Mouse (Mus musculus) embryonic facial prominence, embryonic 14.5 days (tissue): ENCODE results near the gene Cdc42ep4. TPM values are rescaled to one million over a fixed set of nuclear protein-coding genes. Genes with fewer than 3 reads are reported as not detected.

Experiments
- ATAC-seq: fragments of 200-750 bp; cut with Nextera tagmentation; 2 replicates; pipeline ENCODE4 v1.8.0; 2017; ENCODE audit warnings: low read depth, moderate number of reproducible peaks, moderate TSS enrichment
- DNase-seq: peaks from one replicate; pipeline ENCODE4 v3.0.0-alpha.2; 2015; ENCODE audit warnings: low spot score
- H3K27ac ChIP-seq: fragments of 300-500 bp; sonication (generic); replicated peaks from 2 replicates; pipeline ENCODE4 v1.5.1; 2014; ENCODE audit warnings: low read depth, mild to moderate bottlenecking, low read length, moderate library complexity
- H3K27me3 ChIP-seq: fragments of 300-500 bp; sonication (generic); replicated peaks from 2 replicates; pipeline ENCODE4 v1.6.1; 2014; ENCODE audit warnings: low read length; ENCODE audit not compliant: control insufficient read depth, insufficient read depth
- H3K36me3 ChIP-seq: fragments of 300-500 bp; sonication (generic); 2 replicates; pipeline ENCODE4 v1.6.1; 2014; ENCODE audit warnings: low read length, mixed read lengths; ENCODE audit not compliant: control insufficient read depth, insufficient read depth
- H3K4me1 ChIP-seq: fragments of 300-500 bp; sonication (generic); 2 replicates; pipeline ENCODE4 v1.6.1; 2014; ENCODE audit warnings: antibody characterized with exemption, low read length; ENCODE audit not compliant: control insufficient read depth, insufficient read depth
- H3K4me2 ChIP-seq: fragments of 300-500 bp; sonication (generic); 2 replicates; pipeline ENCODE4 v1.6.1; 2014; ENCODE audit warnings: low read depth, mild to moderate bottlenecking, low read length, moderate library complexity, mixed read lengths
- H3K4me3 ChIP-seq: fragments of 300-500 bp; sonication (generic); 2 replicates; pipeline ENCODE4 v1.5.1; 2014; ENCODE audit warnings: low read depth, mild to moderate bottlenecking, low read length
- H3K9ac ChIP-seq: fragments of 300-500 bp; sonication (generic); 2 replicates; pipeline ENCODE4 v1.6.1; 2014; ENCODE audit warnings: low read depth, mild to moderate bottlenecking, low read length, moderate library complexity, mixed read lengths
- H3K9me3 ChIP-seq: fragments of 300-500 bp; sonication (generic); 2 replicates; pipeline ENCODE4 v1.6.1; 2016; ENCODE audit warnings: low read length; ENCODE audit not compliant: control insufficient read depth
- WGBS: fragments of 180-500 bp; shearing (Covaris S2); extraction: QIAGEN DNeasy Blood & Tissue Kit; methylation state at CpG from one replicate; pipeline ENCODE4 v1.1.7; 2014; 5-methylcytosine and 5-hydroxymethylcytosine counted together
- polyA plus RNA-seq: library from polyadenylated mRNA; unstranded; fragments of >200 nt; fragmentation: Nextera tagmentation; extraction: Ambion mirVana; gene quantifications from 2 replicates; pipeline ENCODE4 v1.2.1, GENCODE M21; 2014

Cdc42ep4 gene
- polyA plus RNA-seq, 1 experiment from 2014 or later, result 39.3 TPM

DNA sequence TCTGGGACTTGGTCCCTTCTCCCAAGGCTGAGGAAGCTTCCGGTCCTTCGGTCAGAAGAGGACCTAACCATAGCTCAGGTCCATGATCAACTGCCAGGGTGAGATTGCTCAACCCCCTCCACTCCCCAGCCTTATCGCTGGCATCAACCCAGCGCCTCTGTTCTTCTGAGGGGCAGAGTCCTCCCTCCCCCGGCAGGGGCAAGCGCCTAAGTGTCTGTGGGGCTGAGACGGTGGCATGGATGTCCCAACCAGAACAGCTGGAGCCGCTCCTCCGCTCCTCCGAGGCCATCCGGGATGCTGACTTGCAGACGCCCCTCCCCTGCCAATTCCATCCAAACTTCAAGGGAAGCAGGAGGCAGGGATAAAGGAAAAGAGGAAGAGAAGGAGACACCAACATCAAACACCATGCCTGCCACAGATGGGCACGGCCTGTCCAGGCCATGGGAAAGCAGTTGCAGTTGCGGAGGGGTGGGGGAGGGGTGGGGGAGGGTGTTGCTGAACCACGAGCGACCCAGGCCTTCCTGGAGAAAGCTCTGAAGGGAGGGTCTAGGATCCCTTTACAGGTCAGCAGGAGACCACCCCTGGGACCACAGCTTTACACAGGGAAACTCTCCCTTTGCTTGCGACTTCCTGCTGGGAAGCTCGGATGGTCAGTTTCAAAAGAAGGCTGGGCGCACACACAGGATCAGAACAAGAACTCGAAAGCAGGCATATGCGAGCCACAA lies 2.7 kb downstream of the Cdc42ep4 start:
- no peak for DNase-seq
- H3K9me3 ChIP-seq, result no peaks in the 10 kb centered on the region
- H3K27me3 ChIP-seq, result no peaks in the 10 kb centered on the region
- no peak for ATAC-seq
- WGBS, result 10% methylated on average over 20 of the region's 21 CpGs
- H3K4me2 ChIP-seq, result peak overlapping the region; percentile 94
- peak overlapping the region; percentile 91 for H3K9ac ChIP-seq
- peaks cover 29% of the 10 kb centered on the region for H3K4me1 ChIP-seq
- peaks cover 22% of the 10 kb centered on the region for H3K36me3 ChIP-seq
- peak overlapping the region; percentile 71 for H3K4me3 ChIP-seq
- H3K27ac ChIP-seq, result peak overlapping the region; percentile 99

DNA sequence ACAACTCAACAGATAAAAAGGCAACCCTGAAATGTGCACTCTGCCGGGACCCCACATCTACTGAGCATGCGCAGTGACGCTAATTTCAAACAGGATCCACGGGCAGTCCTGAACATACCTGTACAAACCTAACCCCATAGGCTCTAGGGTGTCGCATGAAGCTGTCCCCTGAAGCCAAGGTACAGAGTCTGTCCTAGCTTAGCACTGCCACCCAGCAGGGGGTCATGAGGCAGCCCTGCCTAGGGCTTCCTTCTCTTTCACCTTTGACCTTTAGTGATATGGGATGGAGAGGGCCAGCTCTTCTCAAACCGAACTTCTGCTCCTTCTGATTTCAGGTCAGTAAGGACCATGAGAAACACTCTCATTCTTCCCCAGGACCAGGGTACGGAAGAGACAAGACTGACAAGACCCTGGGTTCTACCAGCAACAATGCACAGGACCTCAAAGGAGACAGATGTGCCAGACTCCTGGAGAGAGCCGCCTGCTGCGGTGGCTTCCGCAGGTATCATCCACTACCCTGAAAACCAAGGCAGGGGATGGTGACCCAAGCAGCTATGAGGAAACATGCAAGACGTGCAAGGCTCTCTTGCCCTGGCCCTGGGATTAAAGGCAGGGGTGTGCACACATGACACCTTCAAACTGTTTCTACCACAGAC lies 3.8 kb downstream of the Cdc42ep4 start:
- no peak for ATAC-seq
- no peak overlapping the region for H3K27ac ChIP-seq
- H3K4me2 ChIP-seq, result peak overlapping the region; percentile 94
- no peaks in the 10 kb centered on the region for H3K27me3 ChIP-seq
- no peak for DNase-seq
- peaks cover 5% of the 10 kb centered on the region; the same call in 1 of the 2 replicates for H3K9me3 ChIP-seq
- 70% methylated on average over 11 of the region's 11 CpGs for WGBS
- H3K9ac ChIP-seq, result peak overlapping the region; percentile 91; the same call in 1 of the 2 replicates
- peaks cover 29% of the 10 kb centered on the region for H3K4me1 ChIP-seq
- H3K36me3 ChIP-seq, result peaks cover 31% of the 10 kb centered on the region
- peak overlapping the region; percentile 71 for H3K4me3 ChIP-seq

DNA sequence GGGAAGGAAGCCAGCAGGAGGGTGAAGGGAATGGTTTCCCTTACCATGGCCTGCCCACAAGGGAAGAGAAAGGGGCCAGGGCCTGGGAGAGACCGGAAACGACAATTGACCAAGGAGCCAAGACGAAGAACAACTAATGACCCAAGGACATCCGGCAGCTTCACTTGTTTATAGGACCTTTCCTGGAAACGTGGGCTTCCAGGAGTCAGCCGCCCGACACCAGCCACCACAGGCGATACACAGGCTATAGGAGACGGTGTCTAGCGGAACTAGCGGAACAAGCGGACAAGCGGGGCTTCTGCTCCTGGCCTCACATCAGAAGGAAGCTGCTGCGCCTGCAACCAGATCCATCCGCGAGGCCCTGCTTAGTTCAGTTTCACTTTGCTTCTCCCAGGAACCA lies 4.6 kb downstream of the Cdc42ep4 start:
- H3K36me3 ChIP-seq, result peaks cover 37% of the 10 kb centered on the region
- ATAC-seq (no peak), DNase-seq (peak; percentile 82)

DNA sequence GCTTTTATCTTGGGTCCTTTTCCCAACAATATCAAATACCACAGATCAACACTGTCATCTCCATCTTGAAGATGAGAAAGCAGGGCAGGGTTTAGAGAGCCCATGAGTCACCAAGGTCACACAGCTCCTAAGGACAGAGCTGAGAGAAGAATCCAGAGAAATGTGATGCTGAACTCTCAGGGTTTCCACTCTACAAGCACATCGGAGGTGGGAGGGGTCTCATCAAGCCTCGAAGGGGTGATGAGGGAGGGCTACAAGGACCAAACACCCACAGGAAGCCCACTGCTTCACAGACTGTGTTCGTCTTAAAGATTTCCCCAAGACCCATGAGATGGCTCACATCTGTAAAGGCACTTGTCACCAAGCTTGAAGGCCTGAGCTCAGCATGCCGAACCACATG lies 5.7 kb downstream of the Cdc42ep4 start:
- no peaks in the 10 kb centered on the region for H3K27me3 ChIP-seq
- H3K9ac ChIP-seq, result no peak overlapping the region
- H3K27ac ChIP-seq, result no peak overlapping the region
- 74% methylated on average over 4 of the region's 4 CpGs for WGBS
- no peak overlapping the region for H3K4me3 ChIP-seq
- H3K4me2 ChIP-seq, result no peak overlapping the region
- DNase-seq (no peak), ATAC-seq (no peak)
- peaks cover 24% of the 10 kb centered on the region for H3K4me1 ChIP-seq
- H3K36me3 ChIP-seq, result peaks cover 40% of the 10 kb centered on the region
- peaks cover 6% of the 10 kb centered on the region; the same call in 1 of the 2 replicates for H3K9me3 ChIP-seq

More for the DNA sequence above, 4.6 kb downstream of the Cdc42ep4 start:
- Histone ChIP-seq H3K27me3 (no peaks in the 10 kb centered on the region), H3K4me1 (peaks cover 25% of the 10 kb centered on the region), H3K4me3 (peak overlapping the region; percentile 71), H3K4me2 (peak overlapping the region; percentile 94), H3K9me3 (peaks cover 6% of the 10 kb centered on the region; the same call in 1 of the 2 replicates), H3K9ac (peak overlapping the region; percentile 35), H3K27ac (peak overlapping the region; percentile 25; the same call in 1 of the 2 replicates)
- WGBS, result 52% methylated on average over 16 of the region's 16 CpGs

DNA sequence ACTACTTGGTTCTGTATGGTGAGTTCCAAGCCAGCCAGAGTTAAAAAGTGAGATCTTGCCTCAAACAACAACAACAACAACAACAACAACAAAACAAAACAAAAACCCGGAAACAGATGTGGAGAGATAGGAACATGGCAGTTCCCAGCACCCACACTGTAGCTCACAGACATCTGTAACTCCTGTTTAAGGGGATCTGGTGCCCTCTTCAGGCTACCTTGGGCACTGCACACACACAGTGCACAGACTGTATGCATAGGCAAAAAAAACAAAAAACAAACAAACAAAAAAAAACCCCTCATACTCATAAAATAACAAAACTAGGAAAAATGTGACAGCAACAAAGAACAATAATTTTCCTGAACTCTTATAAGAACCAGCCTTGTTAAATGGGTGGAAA lies 8.7 kb downstream of the Cdc42ep4 start:
- no peak for DNase-seq
- H3K4me1 ChIP-seq, result peaks cover 24% of the 10 kb centered on the region
- no peak overlapping the region for H3K4me3 ChIP-seq
- H3K36me3 ChIP-seq, result peaks cover 52% of the 10 kb centered on the region
- H3K9me3 ChIP-seq, result peaks cover 6% of the 10 kb centered on the region; the same call in 1 of the 2 replicates
- H3K27me3 ChIP-seq, result no peaks in the 10 kb centered on the region
- WGBS, result 87% methylated on average over 1 of the region's 1 CpGs
- ATAC-seq, result no peak
- H3K27ac ChIP-seq, result no peak overlapping the region
- no peak overlapping the region for H3K9ac ChIP-seq
- H3K4me2 ChIP-seq, result no peak overlapping the region

DNA sequence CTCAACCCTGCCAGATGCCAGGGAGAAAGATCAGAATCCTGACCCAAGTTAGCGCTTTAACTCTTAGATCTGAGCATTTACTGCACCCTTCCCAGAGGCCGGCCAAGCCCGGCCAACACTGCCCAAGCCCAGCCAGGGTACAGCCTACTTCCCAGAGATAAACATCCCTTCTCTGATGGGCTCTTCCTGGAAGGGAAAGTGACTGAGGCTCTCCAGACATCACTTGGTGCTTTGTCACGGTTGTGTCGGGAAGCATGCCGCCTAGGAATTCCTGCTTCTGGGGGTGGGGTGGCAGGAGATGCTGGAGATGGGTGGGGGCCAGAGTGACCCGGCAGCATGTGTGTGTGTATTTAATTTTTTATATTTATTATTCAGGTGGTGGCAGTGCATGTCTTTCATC lies 11.6 kb downstream of the Cdc42ep4 start:
- WGBS, result 79% methylated on average over 7 of the region's 7 CpGs
- Histone ChIP-seq H3K4me1 (peaks cover 23% of the 10 kb centered on the region), H3K27ac (no peak overlapping the region)

DNA sequence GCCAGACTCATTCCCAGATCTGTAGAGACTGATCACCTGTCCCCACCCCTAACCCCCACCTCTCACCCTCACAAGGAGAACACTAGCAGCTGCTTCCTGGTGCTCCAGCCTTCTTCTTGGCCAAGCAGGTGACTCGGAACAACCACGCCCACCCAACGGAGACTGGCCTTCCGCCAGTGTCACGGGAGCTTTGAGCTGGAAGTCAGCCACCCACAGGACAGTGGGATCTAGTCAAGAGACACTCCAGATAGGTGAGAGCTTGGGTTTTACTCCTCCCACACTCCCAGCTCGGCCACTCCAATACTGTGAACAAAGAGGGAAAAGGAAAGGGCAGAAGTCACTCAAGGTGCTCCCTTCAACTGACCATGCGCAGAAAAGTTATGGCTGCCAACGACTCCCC lies 12.5 kb downstream of the Cdc42ep4 start:
- Histone ChIP-seq H3K27ac (no peak overlapping the region), H3K4me1 (peaks cover 32% of the 10 kb centered on the region), H3K4me3 (no peak overlapping the region), H3K36me3 (peaks cover 32% of the 10 kb centered on the region), H3K9ac (no peak overlapping the region), H3K9me3 (peaks cover 6% of the 10 kb centered on the region; the same call in 1 of the 2 replicates), H3K4me2 (no peak overlapping the region), H3K27me3 (no peaks in the 10 kb centered on the region)
- DNase-seq, result no peak
- WGBS, result 76% methylated on average over 8 of the region's 8 CpGs
- no peak for ATAC-seq

More for the DNA sequence above, 11.6 kb downstream of the Cdc42ep4 start:
- H3K36me3 ChIP-seq, result peaks cover 37% of the 10 kb centered on the region
- ATAC-seq (no peak), DNase-seq (no peak)
- peaks cover 6% of the 10 kb centered on the region; the same call in 1 of the 2 replicates for H3K9me3 ChIP-seq
- no peak overlapping the region for H3K4me2 ChIP-seq
- H3K27me3 ChIP-seq, result no peaks in the 10 kb centered on the region
- no peak overlapping the region for H3K4me3 ChIP-seq
- H3K9ac ChIP-seq, result no peak overlapping the region

DNA sequence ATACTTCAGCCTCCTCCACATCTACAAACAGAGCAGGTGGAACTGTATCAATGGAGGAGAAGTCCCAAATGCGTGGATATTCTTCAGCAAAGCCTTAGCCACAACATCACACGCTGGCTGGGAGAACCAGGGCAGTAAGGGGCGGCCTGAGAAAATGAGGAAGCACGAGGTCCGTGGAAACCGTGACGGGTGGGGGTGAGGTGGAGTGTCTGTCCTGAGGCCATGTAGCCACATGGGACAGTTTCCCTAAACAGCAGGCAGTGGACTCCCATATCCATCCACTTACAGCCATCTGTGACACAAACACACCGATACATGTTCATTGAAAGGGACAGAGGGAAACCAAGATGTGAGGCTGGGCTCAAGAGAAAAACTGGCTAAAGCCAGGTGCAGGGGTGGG lies 13.8 kb downstream of the Cdc42ep4 start:
- H3K9me3 ChIP-seq, result peaks cover 2% of the 10 kb centered on the region; the same call in 1 of the 2 replicates
- no peak overlapping the region for H3K4me2 ChIP-seq
- no peaks in the 10 kb centered on the region for H3K27me3 ChIP-seq
- peaks cover 44% of the 10 kb centered on the region for H3K4me1 ChIP-seq
- peaks cover 22% of the 10 kb centered on the region; the same call in 1 of the 2 replicates for H3K36me3 ChIP-seq
- ATAC-seq (no peak), DNase-seq (no peak)
- no peak overlapping the region for H3K27ac ChIP-seq
- H3K4me3 ChIP-seq, result no peak overlapping the region
- no peak overlapping the region for H3K9ac ChIP-seq
- WGBS, result 73% methylated on average over 8 of the region's 8 CpGs
